Mouse (Mus musculus): ENCODE measurements around the gene Ogdhl.

DNA sequence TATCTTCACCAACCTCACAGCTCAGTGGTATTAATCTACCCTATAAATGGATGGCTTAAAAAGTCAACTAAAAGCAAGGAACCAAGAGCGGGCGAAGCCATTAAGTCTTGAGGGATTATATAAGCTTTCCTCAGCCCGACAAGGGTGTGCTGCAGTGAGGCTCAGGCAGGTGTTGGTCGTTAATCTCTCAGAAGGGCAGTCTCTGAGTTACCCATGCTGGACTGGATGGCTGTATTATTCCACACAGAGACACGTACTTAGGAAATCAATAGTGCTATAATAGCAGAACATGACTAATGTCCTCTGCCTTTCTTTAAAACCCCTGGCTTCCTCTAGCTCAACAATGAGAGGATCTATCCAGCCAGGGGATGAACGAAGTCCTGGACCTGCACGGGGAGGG is 19.4 kb upstream of the Ogdhl start:
- TF ChIP-seq CTCF (IDR thresholded peaks at IDR 0.05; ENCODE audit: low read depth) = no peak
- TF ChIP-seq EP300 (IDR thresholded peaks at IDR 0.05; ENCODE audit: low read depth) = no peak

Data from liver, postnatal 0 days (tissue).